Mouse (Mus musculus): ENCODE data around the gene Ksr1. TPM values are rescaled to one million over a fixed set of nuclear protein-coding genes. Genes with fewer than 3 reads are reported as not detected.
A peak's percentile ranks its signal among the peaks of the same experiment; 100 is the strongest.

Gene Ksr1
- total and polyA plus RNA-seq, 3 experiments: 9.1 to 27.6 (median 14.6) TPM

- DNase-seq: no peak
Observed at GRCm38 (mm10) chr11:79044798-79045197, 101.4 kb downstream of the Ksr1 start.

- DNase-seq: no peak
Observed at GRCm38 (mm10) chr11:79041908-79042430, 104.2 kb downstream of the Ksr1 start.

GRCm38 (mm10) chr11:79039488-79039887, 106.7 kb downstream of the Ksr1 start:
- DNase-seq: peak; percentile 94

GRCm38 (mm10) chr11:79037555-79037954, 108.7 kb downstream of the Ksr1 start:
- no peak for DNase-seq

GRCm38 (mm10) chr11:79036324-79036723, 109.9 kb downstream of the Ksr1 start:
- peak; percentile 56 for DNase-seq

GRCm38 (mm10) chr11:79033636-79034035, 112.6 kb downstream of the Ksr1 start:
- no peak for DNase-seq

- no peak for DNase-seq
Observed at GRCm38 (mm10) chr11:79033021-79033420, 113.2 kb downstream of the Ksr1 start.

- DNase-seq: no peak
Observed at GRCm38 (mm10) chr11:79031452-79031746, 114.8 kb downstream of the Ksr1 start.

- peak; percentile 84 for DNase-seq
Observed at GRCm38 (mm10) chr11:79030570-79031451, 115.4 kb downstream of the Ksr1 start.

GRCm38 (mm10) chr11:79023751-79024150, 122.5 kb downstream of the Ksr1 start:
- no peak for DNase-seq

- no peak for DNase-seq
Observed at GRCm38 (mm10) chr11:79023342-79023741, 122.9 kb downstream of the Ksr1 start.

- DNase-seq: no peak
Observed at GRCm38 (mm10) chr11:79022836-79023235, 123.4 kb downstream of the Ksr1 start.

- no peak for DNase-seq
Observed at GRCm38 (mm10) chr11:79020535-79021045, 125.6 kb downstream of the Ksr1 start.

- peak; percentile 57 for DNase-seq
Observed at GRCm38 (mm10) chr11:79019839-79020534, 126.2 kb downstream of the Ksr1 start.

- peak; percentile 60 for DNase-seq
Observed at GRCm38 (mm10) chr11:79018954-79019704, 127.1 kb downstream of the Ksr1 start.

- no peak for DNase-seq
Observed at GRCm38 (mm10) chr11:79017161-79017606, 129.0 kb downstream of the Ksr1 start.

GRCm38 (mm10) chr11:79016236-79016635, 130.0 kb downstream of the Ksr1 start:
- no peak for DNase-seq

GRCm38 (mm10) chr11:79015660-79016215, 130.5 kb downstream of the Ksr1 start:
- DNase-seq: no peak

GRCm38 (mm10) chr11:79014602-79015325, 131.4 kb downstream of the Ksr1 start:
- no peak for DNase-seq

GRCm38 (mm10) chr11:79013806-79014205, 132.4 kb downstream of the Ksr1 start:
- no peak for DNase-seq

GRCm38 (mm10) chr11:79013056-79013455, 133.2 kb downstream of the Ksr1 start:
- no peak for DNase-seq
